Mouse (Mus musculus) hindlimb bud, embryonic 11.5 days (tissue): ENCODE data around the gene Sh2d3c.

ENCODE experiments used
- DNase-seq: peaks from one replicate; pipeline ENCODE4 v3.0.0-alpha.2; 2012; ENCODE audit warnings: low read depth, low spot score; ENCODE audit errors: extremely low spot score

Gene Sh2d3c

DNA sequence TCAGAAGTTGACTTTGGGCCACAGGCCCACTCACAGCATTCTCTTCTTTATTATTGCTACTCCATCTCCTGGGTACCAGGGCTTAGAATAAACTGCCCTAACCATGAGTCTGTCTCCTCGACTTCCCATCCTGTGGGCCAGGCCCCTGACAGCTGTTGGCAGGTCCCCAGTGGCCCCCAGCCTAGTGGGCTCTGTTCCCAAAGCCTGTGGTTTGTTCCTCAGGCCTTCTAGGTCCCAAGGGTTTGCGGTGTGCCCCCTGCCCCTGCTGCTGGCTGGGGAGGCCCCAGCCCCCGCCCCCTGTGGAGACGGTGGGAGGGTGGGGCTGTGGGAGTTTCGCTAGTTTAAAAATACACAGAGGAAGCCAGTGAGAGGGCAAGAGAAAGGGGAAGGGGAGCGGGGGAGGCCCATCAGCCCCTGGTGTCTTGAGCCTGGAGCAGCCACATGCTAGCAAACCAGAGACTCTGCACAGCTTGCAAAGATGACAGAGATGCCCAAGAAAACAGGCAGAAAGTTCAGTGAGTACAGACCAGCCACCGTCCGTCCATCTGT is at the start of gene Sh2d3c:
Gene Sh2d3c, plus strand, starts transcription at position 375 of the 549 bp plus-strand sequence.
- no peak for DNase-seq

DNA sequence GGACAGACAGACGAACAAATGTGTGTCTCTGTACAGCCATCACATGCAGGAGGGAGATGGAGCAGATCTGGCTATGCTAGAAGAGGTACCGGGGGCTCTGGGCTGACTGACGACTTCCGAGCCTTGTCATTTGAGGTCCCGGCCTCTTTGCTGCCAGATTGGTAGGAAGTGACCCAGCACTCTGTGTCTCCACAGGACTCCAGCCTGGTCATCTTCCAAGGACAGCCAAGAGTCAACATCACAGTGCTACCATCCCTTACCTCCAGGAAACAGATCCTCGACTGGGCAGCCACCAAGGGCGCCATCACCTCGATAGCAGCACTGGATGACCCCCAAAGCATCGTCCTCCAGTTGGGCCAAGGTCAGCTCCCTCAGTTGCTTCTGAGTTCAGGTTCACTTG is 49.7 kb upstream of the Sh2d3c start:
- DNase-seq: no peak

- no peak for DNase-seq
Measured at GRCm38 (mm10) chr2:32671907-32672595, 48.8 kb upstream of the Sh2d3c start.

DNA sequence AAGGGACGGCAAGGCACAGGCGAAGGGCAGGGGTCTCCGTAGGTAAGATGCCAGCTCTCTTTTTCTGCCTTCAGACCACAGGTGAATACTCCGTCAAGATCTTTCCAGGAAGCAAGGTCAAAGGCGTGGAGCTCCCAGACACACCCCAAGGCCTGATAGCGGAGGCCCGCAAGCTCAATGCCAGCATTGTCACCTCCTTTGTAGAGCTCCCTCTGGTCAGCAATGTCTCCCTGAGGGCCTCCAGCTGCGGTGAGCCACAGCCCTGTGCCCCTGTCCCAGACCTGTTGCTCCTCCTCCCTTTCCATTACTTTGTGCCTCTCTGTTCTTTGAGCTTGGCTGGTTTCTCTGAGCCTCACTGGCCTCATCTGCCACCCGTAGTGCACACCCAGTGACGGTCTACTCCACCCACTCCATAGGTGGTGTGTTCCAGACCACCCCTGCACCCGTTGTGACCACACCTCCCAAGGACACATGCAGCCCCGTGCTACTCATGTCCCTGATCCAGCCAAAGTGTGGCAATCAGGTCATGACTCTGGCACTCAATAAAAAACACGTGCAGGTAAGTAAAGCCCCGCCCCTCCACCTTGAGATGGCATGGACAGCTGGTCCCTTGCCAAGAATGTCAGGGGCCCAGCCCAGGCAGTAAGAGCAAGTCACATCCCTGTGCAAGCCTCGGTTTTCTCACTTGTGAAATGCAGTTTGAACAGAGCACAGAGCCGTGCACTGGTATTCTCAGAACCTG is 47.5 kb upstream of the Sh2d3c start:
- no peak for DNase-seq

GRCm38 (mm10) chr2:32676821-32677220 is 44.0 kb upstream of the Sh2d3c start:
- no peak for DNase-seq

DNA sequence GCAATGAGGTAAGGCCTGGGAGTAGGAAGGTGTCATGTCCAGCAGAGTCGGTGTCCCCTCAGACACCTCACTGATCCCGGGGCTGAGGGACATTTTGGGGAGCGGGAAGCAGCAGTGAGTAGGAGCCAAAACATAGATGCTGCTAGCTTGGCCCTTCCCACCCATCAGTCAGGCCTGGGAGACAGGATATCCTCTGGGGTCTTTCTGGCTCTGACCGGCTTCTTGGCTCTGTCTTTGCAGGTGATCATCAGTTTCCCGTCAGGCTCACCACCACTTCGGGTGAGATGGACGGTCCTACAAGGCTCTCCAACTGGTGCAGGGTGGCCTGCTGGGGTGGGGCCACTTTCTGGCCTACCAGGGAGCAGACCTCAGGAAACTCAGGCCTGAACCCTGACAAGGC is 43.2 kb upstream of the Sh2d3c start:
- no peak for DNase-seq

GRCm38 (mm10) chr2:32680051-32680451 is 40.8 kb upstream of the Sh2d3c start:
- DNase-seq: no peak

DNA sequence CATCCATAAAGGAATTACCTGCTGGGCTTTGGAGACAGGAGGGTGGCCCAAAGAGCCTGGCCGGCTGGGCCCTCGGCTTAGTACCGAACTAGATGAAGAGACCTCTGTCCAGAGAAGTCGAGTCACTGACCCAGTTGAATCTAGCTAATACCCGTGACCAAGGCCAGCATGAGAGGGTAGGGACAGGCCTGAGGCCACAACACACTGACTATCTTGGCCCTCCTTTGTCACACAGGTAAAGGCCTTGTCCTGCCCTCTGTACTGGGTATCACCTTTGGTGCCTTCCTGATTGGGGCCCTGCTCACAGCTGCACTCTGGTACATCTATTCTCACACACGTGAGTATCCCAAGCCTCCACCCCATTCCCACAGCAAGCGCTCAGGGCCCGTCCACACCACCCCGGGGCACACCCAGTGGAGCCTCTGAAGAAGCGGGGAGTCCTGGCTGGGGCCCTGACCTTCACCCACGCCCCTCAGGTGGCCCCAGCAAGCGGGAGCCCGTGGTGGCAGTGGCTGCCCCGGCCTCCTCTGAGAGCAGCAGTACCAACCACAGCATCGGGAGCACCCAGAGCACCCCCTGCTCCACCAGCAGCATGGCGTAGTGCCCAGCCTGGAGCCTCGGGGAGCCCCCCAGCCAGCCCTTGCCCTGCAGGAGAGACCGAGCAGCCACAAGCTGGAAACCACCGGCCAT is 39.7 kb upstream of the Sh2d3c start:
- DNase-seq: no peak

DNA sequence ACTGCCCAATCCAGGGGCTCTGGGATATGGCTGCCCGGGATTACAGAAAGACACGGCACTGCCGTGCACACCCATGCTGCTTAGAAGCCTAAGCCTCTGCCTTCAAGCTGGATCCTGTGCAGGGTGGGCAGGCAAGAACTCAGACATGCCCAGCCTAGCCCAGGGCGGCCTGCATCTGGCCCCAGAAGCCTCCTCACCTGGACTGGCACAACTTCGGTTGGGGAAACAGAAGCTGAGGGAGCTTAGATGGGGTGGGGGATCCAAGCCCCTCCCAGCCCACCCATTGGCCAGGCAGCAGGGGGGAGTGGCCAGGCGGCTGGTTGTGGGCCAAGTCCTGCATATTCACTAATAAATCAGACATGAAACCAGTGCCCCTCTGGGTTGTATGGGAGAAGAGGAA is 39.1 kb upstream of the Sh2d3c start:
- DNase-seq: no peak

GRCm38 (mm10) chr2:32682721-32683417 is 38.0 kb upstream of the Sh2d3c start:
- no peak for DNase-seq

DNA sequence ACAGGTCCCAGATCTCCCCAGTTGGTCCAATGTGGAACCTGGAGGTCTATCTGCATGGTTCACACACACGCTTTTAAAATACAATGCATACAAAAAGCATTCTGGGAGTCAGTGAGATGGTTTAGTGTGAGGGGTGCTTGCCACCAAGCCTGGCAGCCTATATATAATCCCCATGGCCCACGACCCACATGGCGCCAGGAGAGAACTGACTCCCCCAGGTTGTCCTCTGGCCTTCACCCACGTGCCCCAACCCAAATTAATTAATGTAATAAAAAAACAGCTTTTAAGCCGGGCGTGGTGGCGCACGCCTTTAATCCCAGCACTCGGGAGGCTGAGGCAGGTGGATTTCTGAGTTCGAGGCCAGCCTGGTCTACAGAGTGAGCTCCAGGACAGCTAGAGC is 37.2 kb upstream of the Sh2d3c start:
- DNase-seq: no peak

- DNase-seq: no peak
Measured at GRCm38 (mm10) chr2:32684681-32685428, 36.0 kb upstream of the Sh2d3c start.

DNA sequence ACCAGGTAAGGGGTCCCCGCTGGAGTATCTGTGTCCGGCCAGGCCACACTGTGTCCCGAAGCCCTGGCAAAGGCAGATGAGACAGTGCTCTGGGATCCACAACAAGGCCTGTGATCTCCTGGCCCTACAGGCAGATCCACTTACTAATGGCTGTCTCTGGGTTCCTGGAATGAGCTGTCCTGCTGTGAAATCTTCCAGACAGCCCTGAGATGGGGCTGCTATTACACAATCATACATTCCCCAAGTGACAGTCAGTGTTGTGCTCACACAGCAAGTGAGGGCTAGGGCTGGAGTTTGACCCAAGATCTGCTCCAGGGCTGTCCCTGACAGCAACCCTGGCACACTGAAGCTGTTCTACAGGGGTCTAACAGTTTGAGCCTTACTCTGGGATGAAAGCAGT is 35.0 kb upstream of the Sh2d3c start:
- DNase-seq: no peak

- DNase-seq: no peak
Measured at GRCm38 (mm10) chr2:32686640-32687039, 34.2 kb upstream of the Sh2d3c start.

DNA sequence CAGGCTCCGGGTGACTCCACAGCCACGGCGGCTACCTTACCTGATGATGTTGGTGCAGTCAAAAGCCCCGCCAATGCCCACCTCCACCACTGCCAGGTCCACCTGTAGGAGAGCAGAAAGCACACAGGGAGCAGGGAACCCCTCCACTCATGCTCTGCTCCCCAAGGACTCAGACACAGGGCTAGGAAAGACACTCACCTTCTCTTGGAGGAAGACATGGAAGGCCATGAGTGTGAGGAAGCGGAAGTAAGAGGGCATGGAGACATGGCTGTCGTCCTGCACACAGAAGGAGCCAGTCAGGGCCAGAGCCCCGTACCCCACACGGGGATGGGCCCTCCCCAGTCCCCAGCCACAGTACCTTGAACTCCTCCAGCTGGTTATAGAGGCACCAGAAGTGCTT is 33.3 kb upstream of the Sh2d3c start:
- DNase-seq: no peak

DNA sequence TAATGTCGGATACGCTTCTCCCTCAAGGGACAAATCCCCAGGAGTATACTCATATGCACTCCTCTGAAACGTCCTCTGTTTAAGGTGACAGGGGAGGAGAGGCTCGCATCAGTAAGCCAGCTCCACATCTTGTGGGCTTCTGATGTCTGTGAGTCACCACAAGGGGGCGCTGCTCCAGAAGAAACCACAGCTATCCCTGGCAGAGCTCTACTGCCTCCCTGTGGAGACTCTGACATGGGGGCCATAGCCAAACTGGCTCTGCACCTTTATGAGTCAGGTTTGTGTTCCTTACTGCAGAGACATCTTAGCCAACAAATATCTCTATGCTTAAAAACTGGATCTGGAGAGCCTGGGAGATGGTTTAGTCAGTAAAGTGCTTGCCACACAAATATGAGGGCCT is 31.4 kb upstream of the Sh2d3c start:
- peak; percentile 85 for DNase-seq

DNA sequence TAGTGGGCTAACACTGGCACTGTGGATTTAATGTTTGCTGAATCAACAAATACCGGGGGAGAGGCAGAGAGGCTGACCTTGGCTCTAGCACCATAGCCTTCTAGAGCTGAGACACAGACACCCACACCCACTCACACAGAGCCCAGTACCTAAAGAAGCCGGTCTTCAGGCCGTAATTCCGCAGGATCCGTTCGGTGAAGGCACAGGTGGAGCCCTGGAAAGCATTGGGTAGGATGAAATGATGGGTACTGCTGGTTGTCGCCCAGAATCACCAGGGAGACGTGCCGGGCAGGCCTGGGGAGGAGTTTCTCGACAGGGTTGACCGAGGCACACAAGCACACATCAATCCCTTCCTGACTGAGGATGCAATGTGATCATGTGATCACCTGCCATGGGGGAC is 29.8 kb upstream of the Sh2d3c start:
- DNase-seq: no peak

DNA sequence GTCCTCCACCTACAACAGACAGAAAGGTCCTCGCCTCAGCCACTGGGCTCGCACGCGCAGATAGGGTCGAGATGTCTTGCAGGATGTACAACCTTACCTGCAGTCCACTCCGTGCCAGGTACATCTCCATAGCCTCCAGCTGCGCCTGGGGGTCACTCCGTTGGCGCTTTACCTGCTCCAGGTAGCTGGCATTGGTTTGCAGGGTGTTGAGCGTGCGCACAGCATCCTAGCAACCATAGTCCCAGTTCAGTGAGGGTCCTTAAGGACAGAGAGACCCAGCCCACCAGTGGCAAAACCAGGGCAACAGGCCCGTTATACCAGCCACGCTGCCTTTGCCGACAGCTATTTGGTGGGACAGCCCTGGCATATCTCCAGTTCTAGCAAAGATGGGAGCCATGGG is 28.4 kb upstream of the Sh2d3c start:
- no peak for DNase-seq

- DNase-seq: no peak
Measured at GRCm38 (mm10) chr2:32693282-32693681, 27.6 kb upstream of the Sh2d3c start.

- DNase-seq: peak; percentile 91
Measured at GRCm38 (mm10) chr2:32693823-32694411, 26.9 kb upstream of the Sh2d3c start.
